Comparison of ENCODE assay signal across 19 mouse cellular contexts in the genomic region with DNA sequence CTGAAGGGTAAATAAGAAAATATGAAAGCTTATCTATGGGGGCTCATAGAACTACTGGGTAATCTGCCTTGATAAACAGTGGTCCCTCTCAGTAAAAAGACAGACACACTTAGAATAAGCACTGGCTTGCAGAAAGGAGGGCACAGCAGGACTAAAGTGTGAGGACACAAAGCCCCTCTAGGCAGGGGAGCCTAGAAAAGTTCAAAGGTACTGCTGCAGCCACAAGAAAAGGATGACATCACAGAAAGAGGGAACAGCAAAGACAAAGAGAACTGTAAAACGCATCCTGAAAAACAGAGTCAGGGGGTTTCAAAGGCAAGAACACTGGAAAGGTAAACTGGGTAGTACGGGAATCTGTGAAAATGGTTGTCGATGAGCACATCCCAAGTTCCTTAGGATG. TPM values are rescaled to one million over a fixed set of nuclear protein-coding genes. Genes with fewer than 3 reads are reported as not detected.
DNase-seq lines count a peak whose midpoint lies in the region; ATAC-seq lines count a peak whose summit lies in the region.
"Had no signal": no experiment of that assay in that cellular context is flagged by ENCODE, and none has a peak within 500 bp of the region (broad histone marks: within the 10 kb centered on the region; RNA-seq: fewer than 3 reads in every experiment).

No protein-coding gene starts in this region.

- H3K27ac ChIP-seq in heart, embryonic 11.5 days (ENCODE audit: low read depth, low read length) = no peak overlapping the region
- H3K27ac ChIP-seq in hindbrain, embryonic 15.5 days (replicated peaks) = no peak overlapping the region
- no peak overlapping the region for H3K27ac ChIP-seq in hindbrain, embryonic 12.5 days
- H3K27ac ChIP-seq in neural tube, embryonic 13.5 days (replicated peaks) = no peak overlapping the region
- H3K27ac ChIP-seq: forebrain, embryonic 10.5 days; limb, embryonic 12.5 days; midbrain, embryonic 12.5 days; neural tube, embryonic 12.5 days had no signal

- peak overlapping the region; percentile 61 for H3K9ac ChIP-seq in heart, embryonic 11.5 days (ENCODE audit: low read depth, low read length)
- H3K9ac ChIP-seq in hindbrain, embryonic 15.5 days = no peak overlapping the region
- no peak overlapping the region for H3K9ac ChIP-seq in hindbrain, embryonic 12.5 days
- H3K9ac ChIP-seq in neural tube, embryonic 13.5 days = no peak overlapping the region
- H3K9ac ChIP-seq: limb, embryonic 12.5 days; midbrain, embryonic 12.5 days; neural tube, embryonic 12.5 days had no signal

- no peak overlapping the region for H3K4me3 ChIP-seq in heart, embryonic 11.5 days (ENCODE audit: low read depth, low read length)
- no peak overlapping the region for H3K4me3 ChIP-seq in hindbrain, embryonic 15.5 days
- no peak overlapping the region for H3K4me3 ChIP-seq in hindbrain, embryonic 12.5 days
- H3K4me3 ChIP-seq in neural tube, embryonic 13.5 days = no peak overlapping the region
- H3K4me3 ChIP-seq: limb, embryonic 12.5 days; midbrain, embryonic 12.5 days; neural tube, embryonic 12.5 days had no signal

- peak overlapping the region; percentile 73 for H3K4me2 ChIP-seq in heart, embryonic 11.5 days
- H3K4me2 ChIP-seq in hindbrain, embryonic 15.5 days = peak overlapping the region; percentile 89
- no peak overlapping the region for H3K4me2 ChIP-seq in hindbrain, embryonic 12.5 days (replicated peaks)
- H3K4me2 ChIP-seq in neural tube, embryonic 13.5 days = peak overlapping the region; percentile 73
- H3K4me2 ChIP-seq: midbrain, embryonic 12.5 days had no signal

- no peak for ATAC-seq in heart, embryonic 11.5 days (replicated peaks; ENCODE audit: insufficient number of reproducible peaks, low FRiP score, low TSS enrichment)
- no peak for ATAC-seq in hindbrain, embryonic 15.5 days (ENCODE audit: low FRiP score, low read depth)
- ATAC-seq in hindbrain, embryonic 12.5 days (ENCODE audit: low FRiP score) = no peak
- no peak for ATAC-seq in neural tube, embryonic 13.5 days (ENCODE audit: low read depth)

- no peak for DNase-seq in heart, adult 9 months (ENCODE audit: low spot score in 2 of 2)
- no peak for DNase-seq in neural tube, embryonic 10.5 days (ENCODE audit: extremely low spot score, low spot score)
- peak; percentile 38 for DNase-seq in thymus, postnatal 25 days
- no peak for DNase-seq in right cerebral cortex, postnatal 4 days
- DNase-seq: cerebellum, postnatal 10 days; gastrocnemius, postnatal 25 days; kidney, adult 8-10 months; kidney, postnatal 36 days; layer of hippocampus, adult 9-11 months; lung, adult 2 months; lung, postnatal 4 days had no signal

- H3K4me1 ChIP-seq in heart, embryonic 11.5 days (ENCODE audit: control insufficient read depth, insufficient read depth, low read length) = peaks cover 18% of the 10 kb centered on the region
- peaks cover 22% of the 10 kb centered on the region for H3K4me1 ChIP-seq in hindbrain, embryonic 15.5 days (replicated peaks)
- H3K4me1 ChIP-seq in hindbrain, embryonic 12.5 days = peaks cover 11% of the 10 kb centered on the region
- peaks cover 13% of the 10 kb centered on the region for H3K4me1 ChIP-seq in neural tube, embryonic 13.5 days (replicated peaks)
- H3K4me1 ChIP-seq: limb, embryonic 12.5 days had no signal

- no peaks in the 10 kb centered on the region for H3K27me3 ChIP-seq in heart, embryonic 11.5 days (ENCODE audit: control insufficient read depth, insufficient read depth, low read length)
- H3K27me3 ChIP-seq in hindbrain, embryonic 15.5 days = no peaks in the 10 kb centered on the region
- H3K27me3 ChIP-seq in hindbrain, embryonic 12.5 days = no peaks in the 10 kb centered on the region
- H3K27me3 ChIP-seq in neural tube, embryonic 13.5 days = no peaks in the 10 kb centered on the region
- H3K27me3 ChIP-seq: limb, embryonic 12.5 days; midbrain, embryonic 12.5 days; neural tube, embryonic 12.5 days had no signal

- 61% methylated on average over 3 of the region's 3 CpGs for WGBS in heart, embryonic 11.5 days (ENCODE audit: insufficient replicate concordance)
- WGBS in hindbrain, embryonic 15.5 days = 28% methylated on average over 3 of the region's 3 CpGs
- WGBS in hindbrain, embryonic 12.5 days = 42% methylated on average over 3 of the region's 3 CpGs
- WGBS in neural tube, embryonic 13.5 days = 36% methylated on average over 3 of the region's 3 CpGs

- H3K36me3 ChIP-seq in heart, embryonic 11.5 days (ENCODE audit: control insufficient read depth, insufficient read depth, low read length) = no peaks in the 10 kb centered on the region
- no peaks in the 10 kb centered on the region for H3K36me3 ChIP-seq in hindbrain, embryonic 15.5 days
- no peaks in the 10 kb centered on the region for H3K36me3 ChIP-seq in hindbrain, embryonic 12.5 days
- no peaks in the 10 kb centered on the region for H3K36me3 ChIP-seq in neural tube, embryonic 13.5 days
- H3K36me3 ChIP-seq: forebrain, embryonic 10.5 days; limb, embryonic 12.5 days; midbrain, embryonic 12.5 days; neural tube, embryonic 12.5 days had no signal

- H3K9me3 ChIP-seq in heart, embryonic 11.5 days (replicated peaks; ENCODE audit: control insufficient read depth, low read length) = no peaks in the 10 kb centered on the region
- H3K9me3 ChIP-seq in hindbrain, embryonic 15.5 days = no peaks in the 10 kb centered on the region
- no peaks in the 10 kb centered on the region for H3K9me3 ChIP-seq in hindbrain, embryonic 12.5 days (replicated peaks)
- H3K9me3 ChIP-seq in neural tube, embryonic 13.5 days = no peaks in the 10 kb centered on the region
- H3K9me3 ChIP-seq: forebrain, embryonic 10.5 days; limb, embryonic 12.5 days; midbrain, embryonic 12.5 days; neural tube, embryonic 12.5 days had no signal

RNA-seq across cellular contexts. Expression of a gene that starts 2.3 kb away (rescaled TPM):
- 260 and 270 TPM in 2 replicates for polyA plus RNA-seq in heart, embryonic 11.5 days (2014; fragmentation: Nextera tagmentation; extraction: Ambion mirVana)
- polyA plus RNA-seq in hindbrain, embryonic 15.5 days (2015; fragmentation: Nextera tagmentation; extraction: Ambion mirVana) = 79.0 and 86.4 TPM in 2 replicates
- 49.7 and 54.3 TPM in 2 replicates for polyA plus RNA-seq in hindbrain, embryonic 12.5 days (2016; fragmentation: Nextera tagmentation; extraction: Ambion mirVana)
- polyA plus RNA-seq in neural tube, embryonic 13.5 days (2015; fragmentation: Nextera tagmentation; extraction: Ambion mirVana) = 82.0 and 84.5 TPM in 2 replicates

RNA-seq across cellular contexts. Expression of a gene that starts 20.3 kb away (rescaled TPM):
- 63.3 and 76.9 TPM in 2 replicates for polyA plus RNA-seq in heart, embryonic 11.5 days (2014; fragmentation: Nextera tagmentation; extraction: Ambion mirVana)
- polyA plus RNA-seq in hindbrain, embryonic 15.5 days (2015; fragmentation: Nextera tagmentation; extraction: Ambion mirVana) = 125 and 129 TPM in 2 replicates
- 93.9 and 95.8 TPM in 2 replicates for polyA plus RNA-seq in hindbrain, embryonic 12.5 days (2016; fragmentation: Nextera tagmentation; extraction: Ambion mirVana)
- polyA plus RNA-seq in neural tube, embryonic 13.5 days (2015; fragmentation: Nextera tagmentation; extraction: Ambion mirVana) = 112 and 122 TPM in 2 replicates
